Mouse (Mus musculus) stomach, postnatal 0 days (tissue): ENCODE measurements around the gene Atoh1. TPM values are rescaled to one million over a fixed set of nuclear protein-coding genes. Genes with fewer than 3 reads are reported as not detected.

Experiments
- ATAC-seq: fragments of 200-750 bp; cut with Nextera tagmentation; 2 replicates; pipeline ENCODE4 v1.8.0; 2017; ENCODE audit not compliant: low FRiP score, low TSS enrichment
- DNase-seq: peaks from one replicate; pipeline ENCODE4 v3.0.0-alpha.2; 2016; ENCODE audit warnings: low spot score
- H3K27ac ChIP-seq: fragments of 300-500 bp; sonication (generic); replicated peaks from 2 replicates; pipeline ENCODE4 v1.5.1; 2014; ENCODE audit warnings: mild to moderate bottlenecking, control low read depth
- H3K27me3 ChIP-seq: fragments of 300-500 bp; sonication (generic); 2 replicates; pipeline ENCODE4 v1.6.1; 2014; ENCODE audit warnings: low read length; ENCODE audit not compliant: control insufficient read depth, insufficient read depth
- H3K36me3 ChIP-seq: fragments of 300-500 bp; sonication (generic); 2 replicates; pipeline ENCODE4 v1.6.1; 2014; ENCODE audit warnings: low read length, mixed read lengths; ENCODE audit not compliant: control insufficient read depth, insufficient read depth
- H3K4me1 ChIP-seq: fragments of 300-500 bp; sonication (generic); replicated peaks from 2 replicates; pipeline ENCODE4 v1.6.1; 2014; ENCODE audit warnings: antibody characterized with exemption; ENCODE audit not compliant: control insufficient read depth, insufficient read depth
- H3K4me2 ChIP-seq: fragments of 300-500 bp; sonication (generic); replicated peaks from 2 replicates; pipeline ENCODE4 v1.6.1; 2014; ENCODE audit warnings: low read depth, mild to moderate bottlenecking, control low read depth, moderate library complexity
- H3K4me3 ChIP-seq: fragments of 300-500 bp; sonication (generic); 2 replicates; pipeline ENCODE4 v1.5.1; 2014; ENCODE audit warnings: low read depth, low read length, control low read depth
- H3K9ac ChIP-seq: fragments of 300-500 bp; sonication (generic); 2 replicates; pipeline ENCODE4 v1.6.1; 2014; ENCODE audit warnings: mild to moderate bottlenecking, low read length, control low read depth, mixed read lengths
- H3K9me3 ChIP-seq: fragments of 300-500 bp; sonication (generic); 2 replicates; pipeline ENCODE4 v1.6.1; 2016; ENCODE audit warnings: low read length; ENCODE audit not compliant: control insufficient read depth
- CTCF ChIP-seq: IDR thresholded peaks from 2 replicates; pipeline ENCODE4 v1.5.1; 2016; ENCODE audit warnings: antibody characterized with exemption, low read depth, mild to moderate bottlenecking, moderate library complexity
- EP300 ChIP-seq: optimal IDR thresholded peaks from 2 replicates; pipeline ENCODE3; 2016; ENCODE audit warnings: antibody characterized with exemption
- WGBS: fragments of 180-500 bp; shearing (Covaris S2); extraction: QIAGEN DNeasy Blood & Tissue Kit; methylation state at CpG from one replicate; pipeline ENCODE4 v1.1.7; 2014; 5-methylcytosine and 5-hydroxymethylcytosine counted together
- polyA plus RNA-seq: library from polyadenylated mRNA; unstranded; fragments of >200 nt; fragmentation: Nextera tagmentation; extraction: Ambion mirVana; gene quantifications from 2 replicates; pipeline ENCODE4 v1.2.1, GENCODE M21; 2015

The Atoh1 gene
- polyA plus RNA-seq, 1 experiment from 2014 or later = 0.11 TPM

DNA sequence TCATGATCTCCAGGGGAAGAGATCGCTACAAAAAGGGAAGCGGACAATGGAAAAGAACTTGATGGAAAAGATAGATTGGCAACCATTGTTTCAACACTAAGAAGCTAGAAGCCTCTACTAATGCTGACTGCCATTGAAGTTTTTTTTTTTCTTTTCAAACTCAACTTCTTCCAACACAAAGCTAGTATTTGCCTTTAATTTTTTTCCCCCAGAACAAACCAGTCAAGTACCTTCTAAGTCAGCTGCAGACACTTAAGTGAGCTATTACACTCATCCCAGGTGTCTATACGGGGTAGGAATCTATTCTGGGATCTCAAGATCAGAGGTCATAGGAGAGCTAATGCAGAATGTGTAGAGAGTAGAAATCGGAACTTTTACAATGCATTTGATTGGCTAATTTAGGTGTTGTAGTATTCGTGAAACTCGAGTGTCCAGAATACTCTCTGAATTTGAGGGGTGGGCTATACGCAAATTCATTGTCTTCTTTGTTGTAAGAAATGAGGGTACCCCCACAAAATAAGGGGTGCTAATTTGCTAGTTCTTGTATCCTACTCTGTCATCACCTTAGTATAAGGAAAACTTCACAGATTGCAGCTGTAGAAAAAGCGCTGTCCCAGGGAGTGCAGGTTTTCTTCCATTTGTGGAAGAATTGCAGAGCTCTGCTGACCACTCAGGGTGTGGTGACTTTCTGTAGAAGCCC lies 2.8 kb downstream of the Atoh1 start:
- H3K27me3 ChIP-seq = peaks cover 31% of the 10 kb centered on the region; the same call in 1 of the 2 replicates
- WGBS = 9% methylated on average over 8 of the region's 8 CpGs
- no peaks in the 10 kb centered on the region for H3K36me3 ChIP-seq
- no peak overlapping the region for H3K27ac ChIP-seq
- peaks cover 8% of the 10 kb centered on the region; the same call in 1 of the 2 replicates for H3K4me1 ChIP-seq
- ATAC-seq (no peak), DNase-seq (no peak)
- peaks cover 2% of the 10 kb centered on the region; the same call in 1 of the 2 replicates for H3K9me3 ChIP-seq
- no peak for TF ChIP-seq CTCF
- no peak for TF ChIP-seq EP300
- no peak overlapping the region for H3K4me3 ChIP-seq
- no peak overlapping the region for H3K9ac ChIP-seq
- no peak overlapping the region for H3K4me2 ChIP-seq

DNA sequence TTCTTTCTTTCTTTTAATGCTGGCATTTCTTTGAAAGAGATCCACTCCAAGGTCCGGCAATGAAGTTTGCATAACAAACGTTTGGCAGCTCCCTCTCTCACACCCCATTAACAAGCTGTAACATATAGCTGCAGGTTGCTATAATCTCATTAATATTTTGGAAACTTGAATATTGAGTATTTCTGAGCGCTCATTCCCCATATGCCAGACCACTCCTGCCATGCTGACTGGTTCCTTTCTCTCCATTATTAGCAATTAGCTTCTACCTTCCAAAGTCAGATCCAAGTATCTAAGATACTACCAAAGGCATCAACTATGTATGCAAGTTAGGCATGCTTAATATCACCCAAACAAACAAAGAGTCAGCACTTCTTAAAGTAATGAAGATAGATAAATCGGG lies 4.4 kb downstream of the Atoh1 start:
- WGBS = 3% methylated on average over 4 of the region's 4 CpGs
- Histone ChIP-seq H3K4me2 (no peak overlapping the region), H3K36me3 (no peaks in the 10 kb centered on the region), H3K9me3 (peaks cover 2% of the 10 kb centered on the region; the same call in 1 of the 2 replicates), H3K4me1 (0 out of 2 replicates have a peak, but pooled peaks cover 8% of the 10 kb centered on the region), H3K4me3 (no peak overlapping the region), H3K27ac (no peak overlapping the region), H3K27me3 (peaks cover 31% of the 10 kb centered on the region; the same call in 1 of the 2 replicates), H3K9ac (no peak overlapping the region)
- no peak for TF ChIP-seq CTCF
- TF ChIP-seq EP300 = no peak
- ATAC-seq (no peak), DNase-seq (no peak)

DNA sequence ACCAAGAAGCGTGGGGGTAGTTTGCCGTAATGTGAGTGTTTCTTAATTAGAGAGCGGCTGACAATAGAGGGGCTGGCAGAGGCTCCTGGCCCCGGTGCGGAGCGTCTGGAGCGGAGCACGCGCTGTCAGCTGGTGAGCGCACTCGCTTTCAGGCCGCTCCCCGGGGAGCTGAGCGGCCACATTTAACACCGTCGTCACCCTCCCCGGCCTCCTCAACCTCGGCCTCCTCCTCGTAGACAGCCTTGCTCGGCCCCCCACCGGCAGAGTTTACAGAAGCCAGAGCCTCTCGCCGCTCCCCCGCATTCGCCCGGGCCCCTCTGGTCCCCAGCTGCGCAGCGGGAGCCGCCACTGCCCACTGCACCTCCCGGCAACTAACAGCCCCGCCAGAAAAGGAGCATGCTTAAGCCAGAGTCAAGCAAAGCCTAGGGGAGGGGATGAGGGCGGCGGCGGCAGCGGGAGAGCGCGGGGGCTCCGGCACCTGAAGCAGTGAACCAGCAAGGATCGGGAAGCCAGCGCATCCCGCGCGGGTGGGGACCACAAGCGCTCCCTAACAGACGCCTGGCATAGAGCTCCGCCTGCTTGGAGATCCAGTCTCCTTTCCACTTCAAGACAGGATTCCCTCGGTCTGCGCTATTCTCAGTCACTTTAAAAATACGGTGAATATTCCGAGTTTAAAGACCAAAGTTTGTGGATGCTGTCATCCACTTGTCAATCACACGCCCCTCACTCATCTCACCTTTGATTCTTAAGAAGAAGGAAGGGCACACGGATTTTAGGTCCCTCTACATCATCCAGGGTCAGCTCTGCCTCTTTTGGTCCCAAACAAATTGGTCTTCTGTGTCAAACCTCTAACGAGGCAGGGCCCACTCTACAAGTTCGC lies 5.8 kb downstream of the Atoh1 start:
- Histone ChIP-seq H3K27me3 (peaks cover 22% of the 10 kb centered on the region; the same call in 1 of the 2 replicates), H3K9ac (no peak overlapping the region; the same call in 1 of the 2 replicates), H3K36me3 (no peaks in the 10 kb centered on the region), H3K9me3 (peaks cover 2% of the 10 kb centered on the region; the same call in 1 of the 2 replicates), H3K4me3 (peak overlapping the region; percentile 37), H3K27ac (no peak overlapping the region), H3K4me2 (peak overlapping the region; percentile 55), H3K4me1 (0 out of 2 replicates have a peak, but pooled peaks cover 5% of the 10 kb centered on the region)
- no peak for TF ChIP-seq CTCF
- TF ChIP-seq EP300 = no peak
- 3% methylated on average over 53 of the region's 54 CpGs for WGBS
- no peak; the same call in 1 of the 2 replicates for ATAC-seq
- peak; percentile 18 for DNase-seq

DNA sequence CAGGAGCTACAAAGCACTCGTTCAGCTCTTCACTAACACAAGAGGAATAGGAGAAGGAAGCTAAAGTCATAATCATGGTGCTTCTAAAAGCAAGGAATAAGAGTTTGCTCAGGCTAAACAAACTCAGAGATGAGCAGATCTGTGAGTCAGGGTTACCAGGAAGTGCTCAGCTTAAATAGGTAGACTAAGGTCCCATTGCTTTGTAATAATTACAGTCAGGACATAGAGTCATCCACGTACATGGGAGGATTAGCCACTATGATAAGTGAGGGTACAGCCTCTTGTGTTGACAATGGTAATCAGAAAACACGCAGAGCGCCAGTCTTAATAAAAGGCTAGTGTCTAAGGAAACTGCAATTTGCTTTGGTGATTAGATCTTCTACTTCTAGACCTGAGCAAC lies 7.4 kb downstream of the Atoh1 start:
- Histone ChIP-seq H3K27me3 (peaks cover 14% of the 10 kb centered on the region; the same call in 1 of the 2 replicates), H3K4me3 (no peak overlapping the region), H3K9ac (no peak overlapping the region), H3K27ac (no peak overlapping the region), H3K36me3 (no peaks in the 10 kb centered on the region), H3K9me3 (peaks cover 2% of the 10 kb centered on the region; the same call in 1 of the 2 replicates), H3K4me1 (0 out of 2 replicates have a peak, but pooled peaks cover 3% of the 10 kb centered on the region), H3K4me2 (no peak overlapping the region)
- WGBS = 52% methylated on average over 4 of the region's 4 CpGs
- DNase-seq = no peak
- TF ChIP-seq CTCF (no peak), EP300 (no peak)
- peak; percentile 69 for ATAC-seq

DNA sequence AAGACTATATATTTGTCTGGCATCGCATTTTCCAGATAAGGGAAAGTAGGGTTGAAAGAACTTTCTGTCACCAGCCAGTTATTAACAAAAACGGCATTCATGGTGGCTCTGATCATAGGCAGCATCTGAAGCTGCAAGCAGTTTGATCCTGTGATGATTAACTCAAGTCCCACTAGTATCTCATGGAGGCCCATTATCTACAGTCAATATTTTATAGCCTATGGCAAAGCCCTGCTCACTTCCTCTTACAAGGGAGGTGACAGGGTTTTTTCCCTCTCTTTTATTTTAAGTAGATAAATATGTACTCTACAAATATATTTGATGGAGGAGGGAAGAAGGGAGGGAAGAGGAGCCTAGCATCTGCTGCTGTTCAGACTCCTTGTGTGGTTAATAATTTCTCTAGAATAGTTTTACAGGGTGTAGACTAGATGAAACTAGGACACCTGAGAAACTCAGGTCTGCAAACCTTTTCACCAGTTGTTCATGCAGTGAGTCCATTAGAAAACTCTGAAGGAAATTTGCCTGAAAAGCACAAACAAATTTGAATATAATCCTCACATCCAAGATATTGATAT lies 14.1 kb downstream of the Atoh1 start:
- DNase-seq = no peak
- no peak for ATAC-seq
- TF ChIP-seq CTCF = no peak
- TF ChIP-seq EP300 = no peak
- WGBS = 34% methylated on average over 2 of the region's 2 CpGs
- Histone ChIP-seq H3K36me3 (no peaks in the 10 kb centered on the region), H3K4me1 (no peaks in the 10 kb centered on the region), H3K9me3 (no peaks in the 10 kb centered on the region), H3K27me3 (no peaks in the 10 kb centered on the region), H3K4me3 (no peak overlapping the region), H3K4me2 (no peak overlapping the region), H3K9ac (no peak overlapping the region), H3K27ac (no peak overlapping the region)
